Mouse (Mus musculus): Measurements from ENCODE around the gene Ttc19.

- no peak for TF ChIP-seq CTCF (IDR thresholded peaks at IDR 0.05; ENCODE audit: extremely low read depth, insufficient read length, insufficient replicate concordance, low read depth, low read length)
- peak; percentile 38; the same call in 1 of the 2 replicates for TF ChIP-seq POLR2A (IDR thresholded peaks at IDR 0.05; ENCODE audit: low read depth, low read length)
These were observed 32.6 kb upstream of the Ttc19 start, which contains the start of gene Adora2b for GRCm38 (mm10) chr11:62248401-62249244.

All from small intestine, adult 2 months (tissue).